Mouse (Mus musculus) small intestine, adult 2 months (tissue): ENCODE measurements at regions not wholly inside any gene's neighbourhood (a gene's known extent, or its start where the extent isn't known, plus 50 kb on each side); places are given as distances from the start of the nearest gene placed in this dataset.

Source experiments
- H3K27ac ChIP-seq: fragments of 200-500 bp; 2 replicates; pipeline ENCODE4 v1.5.1; 2012; ENCODE audit warnings: low read depth, low read length, control low read depth, inconsistent platforms; ENCODE audit not compliant: insufficient read depth
- H3K27me3 ChIP-seq: fragments of 200-500 bp; 2 replicates; pipeline ENCODE4 v1.6.1; 2012; ENCODE audit warnings: mild to moderate bottlenecking, moderate library complexity, low read length, inconsistent platforms; ENCODE audit not compliant: control insufficient read depth, insufficient read depth
- H3K36me3 ChIP-seq: fragments of 200-500 bp; 2 replicates; pipeline ENCODE4 v1.6.1; 2012; ENCODE audit warnings: mild to moderate bottlenecking, low read length, control low read depth, inconsistent platforms; ENCODE audit not compliant: control insufficient read depth, insufficient read depth
- H3K4me1 ChIP-seq: fragments of 200-500 bp; 2 replicates; pipeline ENCODE4 v1.6.1; 2012; ENCODE audit warnings: low read length, inconsistent platforms, mixed read lengths; ENCODE audit not compliant: control insufficient read depth, insufficient read depth, insufficient read length
- H3K4me3 ChIP-seq: fragments of 200-500 bp; 2 replicates; pipeline ENCODE4 v1.5.1; 2012; ENCODE audit warnings: low read depth, mild to moderate bottlenecking, control low read depth, inconsistent platforms, low read length, moderate library complexity
- CTCF ChIP-seq: fragments of 200-500 bp; IDR thresholded peaks from 2 replicates; pipeline ENCODE4 v1.5.1; 2012; ENCODE audit warnings: low read depth, mild to moderate bottlenecking, control low read depth, inconsistent platforms, low read length, moderate library complexity, mixed read lengths; ENCODE audit not compliant: insufficient replicate concordance, insufficient read length; ENCODE audit errors: extremely low read depth
- POLR2A ChIP-seq: fragments of 200-500 bp; IDR thresholded peaks from 2 replicates; pipeline ENCODE4 v1.6.1; 2012; ENCODE audit warnings: low read depth, mild to moderate bottlenecking, control low read depth, inconsistent platforms, low read length, moderate library complexity
- WGBS: fragments of 180-500 bp; shearing (Covaris S2); methylation state at CpG from one replicate; pipeline ENCODE4 v1.1.7; 2018; 5-methylcytosine and 5-hydroxymethylcytosine counted together

- Histone ChIP-seq H3K4me3 (no peak overlapping the region), H3K27ac (no peak overlapping the region), H3K4me1 (no peaks in the 10 kb centered on the region), H3K27me3 (no peaks in the 10 kb centered on the region), H3K36me3 (no peaks in the 10 kb centered on the region)
- 61% methylated on average over 3 of the region's 3 CpGs for WGBS
- TF ChIP-seq CTCF = no peak
- TF ChIP-seq POLR2A = no peak
These were observed 548.3 kb upstream of the Jmjd1c start for GRCm38 (mm10) chr10:66547660-66548059.

GRCm38 (mm10) chr10:66548073-66548472, 547.9 kb upstream of the Jmjd1c start:
- Histone ChIP-seq H3K36me3 (no peaks in the 10 kb centered on the region), H3K27ac (no peak overlapping the region), H3K4me3 (no peak overlapping the region), H3K27me3 (no peaks in the 10 kb centered on the region), H3K4me1 (no peaks in the 10 kb centered on the region)
- TF ChIP-seq CTCF (no peak), POLR2A (no peak)
- WGBS = 84% methylated on average over 4 of the region's 4 CpGs

GRCm38 (mm10) chr10:66552919-66553318, 543.0 kb upstream of the Jmjd1c start:
- H3K36me3 ChIP-seq = no peaks in the 10 kb centered on the region
- no peaks in the 10 kb centered on the region for H3K4me1 ChIP-seq
- no peak overlapping the region for H3K4me3 ChIP-seq
- WGBS = 51% methylated on average over 3 of the region's 3 CpGs
- H3K27me3 ChIP-seq = no peaks in the 10 kb centered on the region
- no peak for TF ChIP-seq CTCF
- no peak for TF ChIP-seq POLR2A
- H3K27ac ChIP-seq = no peak overlapping the region

GRCm38 (mm10) chr10:66554259-66554658, 541.7 kb upstream of the Jmjd1c start:
- Histone ChIP-seq H3K4me3 (no peak overlapping the region), H3K36me3 (no peaks in the 10 kb centered on the region), H3K4me1 (no peaks in the 10 kb centered on the region), H3K27me3 (no peaks in the 10 kb centered on the region), H3K27ac (no peak overlapping the region)
- TF ChIP-seq CTCF = no peak
- TF ChIP-seq POLR2A = no peak
- 64% methylated on average over 1 of the region's 1 CpGs for WGBS

GRCm38 (mm10) chr10:66558097-66558840, 537.7 kb upstream of the Jmjd1c start:
- 80% methylated on average over 6 of the region's 6 CpGs for WGBS
- Histone ChIP-seq H3K36me3 (no peaks in the 10 kb centered on the region), H3K27me3 (no peaks in the 10 kb centered on the region), H3K4me3 (no peak overlapping the region), H3K27ac (no peak overlapping the region), H3K4me1 (no peaks in the 10 kb centered on the region)
- TF ChIP-seq CTCF (no peak), POLR2A (no peak)

- Histone ChIP-seq H3K27me3 (no peaks in the 10 kb centered on the region), H3K27ac (no peak overlapping the region), H3K36me3 (no peaks in the 10 kb centered on the region), H3K4me3 (no peak overlapping the region), H3K4me1 (no peaks in the 10 kb centered on the region)
- TF ChIP-seq CTCF (no peak), POLR2A (no peak)
- 83% methylated on average over 6 of the region's 6 CpGs for WGBS
These were observed 530.6 kb upstream of the Jmjd1c start for GRCm38 (mm10) chr10:66565374-66565773.

- 56% methylated on average over 10 of the region's 10 CpGs for WGBS
These were observed 520.9 kb upstream of the Jmjd1c start for GRCm38 (mm10) chr10:66574846-66575535.

GRCm38 (mm10) chr10:66593001-66593400, 502.9 kb upstream of the Jmjd1c start:
- no peaks in the 10 kb centered on the region for H3K4me1 ChIP-seq
- H3K27me3 ChIP-seq = no peaks in the 10 kb centered on the region
- no peak overlapping the region for H3K4me3 ChIP-seq
- no peaks in the 10 kb centered on the region for H3K36me3 ChIP-seq
- no peak overlapping the region for H3K27ac ChIP-seq
- 51% methylated on average over 3 of the region's 3 CpGs for WGBS
- TF ChIP-seq POLR2A (no peak), CTCF (no peak)

More at GRCm38 (mm10) chr10:66574846-66575535, 520.9 kb upstream of the Jmjd1c start:
- H3K27me3 ChIP-seq = no peaks in the 10 kb centered on the region
- H3K4me1 ChIP-seq = no peaks in the 10 kb centered on the region
- H3K36me3 ChIP-seq = no peaks in the 10 kb centered on the region
- no peak overlapping the region for H3K4me3 ChIP-seq
- no peak overlapping the region for H3K27ac ChIP-seq
- TF ChIP-seq CTCF (no peak), POLR2A (no peak)
